Mouse (Mus musculus) A20 (cell line): ENCODE results near the gene Kcng4.

Experiments
- DNase-seq: peaks from one replicate; pipeline ENCODE4 v3.0.0-alpha.2; 2011; ENCODE audit warnings: low read depth, low spot score

The Kcng4 gene

DNA sequence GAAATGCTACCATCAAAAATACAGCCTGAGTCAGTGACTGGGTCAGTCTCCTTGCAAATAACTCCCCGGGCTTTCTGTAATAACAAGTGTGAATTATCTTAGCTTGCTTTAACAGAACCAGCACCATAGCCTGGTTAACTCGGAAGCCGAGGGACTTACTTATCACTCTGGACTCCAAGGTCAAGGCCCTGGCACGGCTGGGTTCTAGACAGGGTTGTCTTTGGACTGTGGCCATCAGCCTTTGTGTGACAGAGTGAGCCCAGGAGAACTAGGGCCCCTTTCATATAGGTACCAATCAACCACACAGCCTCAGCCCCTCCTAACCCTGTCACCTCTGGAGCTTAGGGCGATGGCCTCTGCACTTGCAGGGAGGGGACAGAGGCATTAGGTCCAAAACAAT lies 5.6 kb upstream of the Kcng4 start:
- no peak for DNase-seq

DNA sequence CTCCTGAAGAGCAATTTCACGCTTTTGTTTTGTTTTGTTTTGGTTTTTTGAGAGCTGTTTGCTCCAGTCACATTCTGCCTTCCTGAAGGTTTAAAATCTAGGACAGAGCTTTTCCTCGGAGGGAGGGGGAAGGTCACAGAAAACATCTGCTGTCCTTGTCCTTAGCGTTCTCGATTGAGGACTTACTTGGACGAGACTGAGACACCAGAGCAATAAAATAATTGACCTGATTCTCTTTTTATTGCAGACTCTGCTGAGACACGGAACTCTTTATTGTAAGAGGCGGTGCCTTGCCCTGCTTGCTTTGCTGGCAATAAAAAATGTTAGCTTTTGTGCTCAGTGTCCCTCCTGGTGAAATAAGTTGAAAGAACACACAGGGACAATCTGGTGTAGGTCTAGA lies 4.3 kb upstream of the Kcng4 start:
- no peak for DNase-seq

DNA sequence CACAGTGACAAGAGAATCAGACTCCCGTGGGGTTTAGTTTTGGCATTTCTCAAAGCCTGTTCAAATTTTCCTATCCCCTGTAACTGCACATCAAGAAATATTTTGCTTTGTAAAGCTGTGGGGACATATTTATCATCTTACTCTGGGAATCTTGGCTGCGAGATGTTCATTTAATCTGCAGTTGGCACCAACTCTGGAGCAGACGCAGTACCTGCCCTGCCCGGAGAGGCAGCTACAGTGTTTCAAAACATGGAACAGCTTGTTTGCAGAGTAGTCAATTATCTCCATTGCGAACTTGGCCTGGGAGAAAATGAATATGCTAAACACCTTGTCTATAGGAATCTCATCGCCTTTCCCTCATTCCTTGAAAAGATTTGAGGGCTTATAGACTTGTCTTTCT lies 2.8 kb upstream of the Kcng4 start:
- DNase-seq = no peak

GRCm38 (mm10) chr8:119637381-119637780 lies 1.9 kb upstream of the Kcng4 start:
- no peak for DNase-seq

DNA sequence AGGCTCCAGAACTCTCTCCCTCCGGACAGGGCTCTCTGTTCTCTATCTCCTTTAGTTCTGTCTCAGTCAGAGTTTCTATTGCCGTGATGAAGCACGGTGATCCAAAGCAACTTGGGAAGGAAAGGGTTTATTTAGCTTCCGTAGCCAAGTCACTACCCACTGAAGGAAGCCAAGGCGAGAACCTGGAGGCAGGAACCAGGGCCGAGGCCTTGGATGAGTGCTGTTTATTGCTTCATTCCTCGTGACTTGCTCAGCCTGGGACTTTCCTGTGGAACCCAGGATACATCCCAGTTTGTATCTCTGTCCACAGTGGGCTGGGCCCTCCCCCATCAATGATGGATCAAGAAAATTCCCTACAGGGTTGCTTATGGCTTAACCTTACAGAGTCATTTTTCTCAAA lies 1.3 kb upstream of the Kcng4 start:
- DNase-seq = no peak

DNA sequence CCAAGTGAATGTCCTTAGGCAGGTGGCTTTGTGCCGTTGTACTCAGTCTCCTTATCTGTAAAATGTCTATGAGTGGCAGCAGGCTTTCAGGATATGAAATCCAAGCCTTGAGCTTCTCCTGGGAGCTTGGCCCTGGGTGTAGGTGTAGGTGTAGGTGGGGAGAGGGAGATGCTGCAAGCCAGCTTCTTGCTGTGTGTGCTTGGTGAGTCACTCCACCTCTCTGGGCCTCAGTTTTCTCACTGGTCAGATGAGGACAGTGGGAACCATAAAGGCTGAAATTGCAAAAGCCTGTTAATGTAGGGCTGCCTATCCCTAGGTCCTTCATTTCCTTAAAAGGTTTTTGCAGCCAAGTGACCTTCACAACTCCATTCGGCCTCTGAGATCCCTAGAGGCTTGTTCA lies 478 bp upstream of the Kcng4 start:
- DNase-seq = no peak

GRCm38 (mm10) chr8:119634616-119635336 lies 704 bp downstream of the Kcng4 start:
- DNase-seq = no peak

- DNase-seq = no peak
These were observed 2.6 kb downstream of the Kcng4 start for GRCm38 (mm10) chr8:119632909-119633308.

DNA sequence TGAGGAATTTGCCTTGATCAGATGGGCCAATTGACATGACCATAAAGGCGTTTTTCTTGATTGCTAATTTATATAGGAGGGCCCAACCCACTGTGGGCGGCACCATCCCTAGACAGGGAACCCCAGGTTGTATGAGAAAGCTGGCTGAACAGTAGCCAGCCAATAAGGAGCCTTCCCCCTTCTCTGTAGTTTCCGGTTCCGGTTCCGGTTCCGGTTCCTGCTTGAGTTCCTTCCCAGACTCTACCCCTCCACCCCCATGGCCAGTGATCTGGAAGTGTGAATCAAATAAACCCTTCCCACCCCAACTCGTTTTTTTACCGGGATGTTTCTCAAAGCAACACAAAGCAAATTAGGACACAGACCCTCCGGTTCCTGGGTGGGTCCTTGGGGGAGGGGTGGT lies 3.2 kb downstream of the Kcng4 start:
- no peak for DNase-seq

- DNase-seq = no peak
These were observed 4.6 kb downstream of the Kcng4 start for GRCm38 (mm10) chr8:119630841-119631240.

- DNase-seq = no peak
These were observed 7.7 kb downstream of the Kcng4 start for GRCm38 (mm10) chr8:119627613-119628359.

DNA sequence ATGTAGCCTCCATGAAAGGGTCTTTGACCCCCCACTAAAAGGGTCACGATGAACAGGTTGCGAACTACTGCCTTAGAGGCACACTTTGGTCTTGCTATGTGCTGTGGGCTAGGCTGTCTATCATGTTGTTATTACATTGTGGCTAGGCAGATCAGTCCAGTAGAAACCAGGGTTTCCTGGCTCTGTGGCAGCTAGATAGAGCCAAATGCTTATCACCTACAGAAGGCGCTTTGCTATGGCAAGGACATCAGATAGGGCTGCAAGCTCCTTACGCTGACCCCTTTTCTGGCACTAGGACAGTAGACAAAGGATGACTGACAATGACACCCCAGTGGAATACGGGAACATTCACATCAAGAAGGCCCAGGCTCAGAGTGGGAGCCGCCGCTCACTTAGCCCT lies 8.3 kb downstream of the Kcng4 start:
- no peak for DNase-seq

DNA sequence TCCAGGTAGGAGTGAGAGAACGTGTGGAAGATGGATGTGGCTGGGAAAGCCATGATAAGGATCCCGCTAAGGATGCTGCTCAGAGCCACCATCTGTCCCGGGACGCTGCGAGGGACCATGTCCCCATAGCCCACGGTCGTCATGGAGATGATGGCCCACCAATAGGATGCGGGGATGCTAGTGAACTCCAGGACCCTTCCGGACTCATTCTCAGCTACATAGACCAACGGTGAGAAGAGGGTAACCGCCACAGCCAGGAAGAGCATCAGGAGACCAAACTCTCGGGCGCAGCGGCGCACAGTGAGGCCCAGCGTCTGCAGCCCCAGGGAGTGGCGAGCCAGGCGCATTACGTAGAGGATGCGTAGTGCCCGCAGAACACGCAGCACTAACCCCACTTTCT lies 9.7 kb downstream of the Kcng4 start:
- DNase-seq = no peak

GRCm38 (mm10) chr8:119624916-119625315 lies 10.6 kb downstream of the Kcng4 start:
- no peak for DNase-seq

DNA sequence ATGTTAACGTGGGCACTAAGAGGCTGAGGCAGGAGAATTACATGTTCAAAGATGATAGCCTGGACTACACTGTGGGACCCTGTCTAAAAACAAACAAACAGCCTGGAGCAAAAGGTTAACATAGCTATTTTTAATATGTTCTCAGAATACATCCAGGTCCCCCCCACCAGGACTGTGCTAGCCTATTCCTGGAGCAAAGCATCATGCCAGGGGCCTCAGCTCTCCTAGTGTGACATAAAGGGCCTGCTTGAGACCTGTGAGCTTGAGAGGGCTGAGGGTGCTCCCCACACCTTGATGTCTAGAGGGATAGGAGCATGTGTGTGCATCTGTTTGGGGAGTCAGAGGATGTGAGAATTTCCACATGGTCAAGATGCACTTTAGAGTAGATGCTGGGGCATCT lies 11.7 kb downstream of the Kcng4 start:
- DNase-seq = no peak

DNA sequence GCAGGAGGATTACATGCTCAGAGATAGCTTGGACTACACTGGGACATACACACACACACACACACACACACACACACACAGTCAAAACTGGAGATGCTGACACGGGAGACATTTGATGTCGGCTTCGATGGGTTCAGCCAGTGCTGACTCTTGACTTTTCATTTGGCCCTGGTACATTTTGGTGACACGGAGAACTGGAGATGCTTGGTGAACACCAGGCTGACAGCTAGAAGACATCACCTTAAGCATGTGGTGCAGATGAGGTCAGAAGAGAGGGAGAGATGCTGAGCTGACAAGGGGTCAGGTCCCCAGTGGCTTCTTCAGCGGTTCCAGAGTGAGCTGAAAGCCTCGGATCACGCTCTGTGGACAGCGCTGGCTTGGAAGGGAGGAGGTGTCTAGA lies 12.4 kb downstream of the Kcng4 start:
- no peak for DNase-seq

DNA sequence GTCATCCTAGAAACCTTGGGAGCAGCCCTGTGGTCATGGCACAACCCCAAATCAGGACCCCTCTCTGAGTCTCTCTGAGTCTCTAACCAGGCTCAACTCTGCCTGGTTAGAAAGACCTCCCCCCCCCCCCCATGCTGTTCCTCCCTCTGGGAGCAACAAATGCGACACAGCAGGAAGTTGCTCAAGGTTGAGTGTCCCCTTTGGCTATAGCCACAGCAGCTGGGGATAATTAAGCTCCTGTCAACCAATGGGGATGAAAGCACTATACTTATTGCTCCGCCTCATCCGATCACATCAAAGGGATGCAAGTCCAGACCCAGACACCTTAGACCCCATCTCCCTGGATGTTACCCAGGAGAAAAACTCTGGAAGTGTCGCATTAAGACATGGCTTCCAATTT lies 12.9 kb downstream of the Kcng4 start:
- no peak for DNase-seq

GRCm38 (mm10) chr8:119620848-119621465 lies 14.5 kb downstream of the Kcng4 start:
- DNase-seq = no peak

- no peak for DNase-seq
These were observed 15.2 kb downstream of the Kcng4 start for GRCm38 (mm10) chr8:119620116-119620840.

GRCm38 (mm10) chr8:119618887-119619286 lies 16.6 kb downstream of the Kcng4 start:
- no peak for DNase-seq

- no peak for DNase-seq
These were observed 17.9 kb downstream of the Kcng4 start for GRCm38 (mm10) chr8:119617586-119617985.

DNA sequence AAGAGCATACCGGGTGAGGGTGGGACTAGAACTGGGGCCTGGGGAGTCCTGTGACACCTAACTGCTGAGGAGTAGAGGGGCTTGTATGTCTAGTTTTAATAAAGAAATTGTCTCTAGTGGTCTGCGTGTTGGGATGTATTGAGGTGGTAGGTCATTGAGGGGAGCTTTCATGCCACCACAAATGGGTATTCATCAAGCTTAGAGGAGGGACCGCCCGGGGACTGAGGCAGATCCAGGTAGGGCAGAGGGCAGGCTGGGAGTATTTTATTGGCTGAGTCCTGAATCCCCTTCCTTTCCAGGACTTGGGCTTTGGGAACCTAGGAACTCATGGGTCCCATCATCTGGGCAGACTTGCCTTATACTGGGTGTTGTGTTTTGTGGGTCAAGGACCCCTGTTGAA lies 18.7 kb downstream of the Kcng4 start:
- no peak for DNase-seq
